Mouse (Mus musculus) left cerebral cortex, postnatal 14 days (tissue): ENCODE data around the gene Mecom. TPM values are rescaled to one million over a fixed set of nuclear protein-coding genes. Genes with fewer than 3 reads are reported as not detected.

ENCODE experiments used
- DNase-seq, 2 experiments: peaks; one replicate each; pipeline ENCODE4 v3.0.0; 2021 to 2022; ENCODE audit warnings: low spot score in 2 of 2, mixed read lengths in 1 of 2
- intact Hi-C: fragments of 180-260 bp; cut with DNase I; formaldehyde crosslinking; loops from one replicate; pipeline ENCODE4 v1.15.1; 2025
- total RNA-seq, 2 experiments: library from RNA; stranded (reverse); gene quantifications; 2 replicates each; pipeline ENCODE4 v1.2.3; 2021

Gene Mecom
- total RNA-seq, 2 experiments from 2014 or later, result 5.2 to 6.0 TPM

- intact Hi-C loops, result loop anchor here (10.0 kb wide), 1 partner anchor 197 kb away; no protein-coding TSS in a partner anchor
- no peak for DNase-seq
Measured at GRCm38 (mm10) chr3:30018202-30018601, 529.6 kb downstream of the Mecom start.

GRCm38 (mm10) chr3:30016766-30017165 lies 531.0 kb downstream of the Mecom start:
- intact Hi-C loops, result loop anchor here (10.0 kb wide), 1 partner anchor 198 kb away; no protein-coding TSS in a partner anchor
- DNase-seq, result no peak

GRCm38 (mm10) chr3:30014962-30015660 lies 532.7 kb downstream of the Mecom start:
- intact Hi-C loops, result loop anchor here (1.0 to 10.0 kb wide), 2 partner anchors 200 to 493 kb away; no protein-coding TSS in a partner anchor
- peak; percentile 63 to 70 for DNase-seq

GRCm38 (mm10) chr3:30014279-30014678 lies 533.5 kb downstream of the Mecom start:
- intact Hi-C loops, result loop anchor here (10.0 kb wide), 1 partner anchor 201 kb away; no protein-coding TSS in a partner anchor

GRCm38 (mm10) chr3:30013416-30013815 lies 534.4 kb downstream of the Mecom start:
- DNase-seq, result no peak
- intact Hi-C loops, result loop anchor here (10.0 kb wide), 1 partner anchor 201 kb away; no protein-coding TSS in a partner anchor

More at GRCm38 (mm10) chr3:30014279-30014678, 533.5 kb downstream of the Mecom start:
- no peak for DNase-seq

- intact Hi-C loops, result loop anchor here (10.0 kb wide), 1 partner anchor 202 kb away; no protein-coding TSS in a partner anchor
- no peak for DNase-seq
Measured at GRCm38 (mm10) chr3:30012666-30013365, 535.0 kb downstream of the Mecom start.

- intact Hi-C loops, result loop anchor here (10.0 kb wide), 1 partner anchor 203 kb away; no protein-coding TSS in a partner anchor
- DNase-seq, result no peak
Measured at GRCm38 (mm10) chr3:30012150-30012549, 535.7 kb downstream of the Mecom start.

- DNase-seq, result no peak
- intact Hi-C loops, result loop anchor here (10.0 kb wide), 1 partner anchor 203 kb away; no protein-coding TSS in a partner anchor
Measured at GRCm38 (mm10) chr3:30011712-30012111, 536.1 kb downstream of the Mecom start.

GRCm38 (mm10) chr3:30010889-30011288 lies 536.9 kb downstream of the Mecom start:
- intact Hi-C loops, result loop anchor here (10.0 kb wide), 1 partner anchor 204 kb away; no protein-coding TSS in a partner anchor
- DNase-seq, result no peak

GRCm38 (mm10) chr3:30009596-30009995 lies 538.2 kb downstream of the Mecom start:
- no peak for DNase-seq

GRCm38 (mm10) chr3:30004888-30005405 lies 542.9 kb downstream of the Mecom start:
- DNase-seq, result no peak
- intact Hi-C loops, result loop anchor here (10.0 kb wide), 1 partner anchor 190 kb away; no protein-coding TSS in a partner anchor

More at GRCm38 (mm10) chr3:30009596-30009995, 538.2 kb downstream of the Mecom start:
- intact Hi-C loops, result loop anchor here (10.0 kb wide), 1 partner anchor 195 kb away; no protein-coding TSS in a partner anchor

GRCm38 (mm10) chr3:30000260-30000659 lies 547.5 kb downstream of the Mecom start:
- DNase-seq, result no peak
- intact Hi-C loops, result loop anchor here (10.0 kb wide), 1 partner anchor 185 kb away; no protein-coding TSS in a partner anchor

- intact Hi-C loops, result no loop called here
Measured at GRCm38 (mm10) chr3:29999035-29999434, 548.8 kb downstream of the Mecom start.

GRCm38 (mm10) chr3:29997068-29997467 lies 550.7 kb downstream of the Mecom start:
- no peak for DNase-seq
- intact Hi-C loops, result no loop called here

More at GRCm38 (mm10) chr3:29999035-29999434, 548.8 kb downstream of the Mecom start:
- DNase-seq, result no peak

GRCm38 (mm10) chr3:29993346-29993745 lies 554.5 kb downstream of the Mecom start:
- DNase-seq, result peak in 1 of 2 experiments; percentile 49
- intact Hi-C loops, result no loop called here

GRCm38 (mm10) chr3:29991523-29991922 lies 556.3 kb downstream of the Mecom start:
- DNase-seq, result no peak
- intact Hi-C loops, result no loop called here

- intact Hi-C loops, result no loop called here
- no peak for DNase-seq
Measured at GRCm38 (mm10) chr3:29984431-29984830, 563.4 kb downstream of the Mecom start.

GRCm38 (mm10) chr3:29981259-29981910 lies 566.4 kb downstream of the Mecom start:
- DNase-seq, result no peak
- intact Hi-C loops, result no loop called here

GRCm38 (mm10) chr3:29980531-29980930 lies 567.3 kb downstream of the Mecom start:
- intact Hi-C loops, result no loop called here
- no peak for DNase-seq
